Mouse (Mus musculus) lung, adult 2 months (tissue): ENCODE measurements around the gene Plekhj1. TPM values are rescaled to one million over a fixed set of nuclear protein-coding genes. Genes with fewer than 3 reads are reported as not detected.

Source experiments
- DNase-seq: peaks from one replicate; pipeline ENCODE4 v3.0.0; 2022
- H3K4me1 ChIP-seq: fragments of 200-500 bp; 2 replicates; pipeline ENCODE4 v1.6.1; 2011; ENCODE audit warnings: low read length; ENCODE audit not compliant: control insufficient read depth, insufficient read depth
- H3K4me3 ChIP-seq: fragments of 200-500 bp; replicated peaks from 2 replicates; pipeline ENCODE3; 2011; ENCODE audit warnings: low read depth, mild to moderate bottlenecking, control low read depth, low read length; ENCODE audit errors: extremely low read depth
- CTCF ChIP-seq: fragments of 200-500 bp; IDR thresholded peaks from 2 replicates; pipeline ENCODE4 v1.5.1; 2011; ENCODE audit warnings: mild to moderate bottlenecking, low read length, control low read depth; ENCODE audit not compliant: insufficient read depth
- POLR2A ChIP-seq: fragments of 200-500 bp; IDR thresholded peaks from 2 replicates; pipeline ENCODE4 v1.6.1; 2011; ENCODE audit warnings: low read depth, mild to moderate bottlenecking, control low read depth, low read length, borderline replicate concordance; ENCODE audit errors: extremely low read depth
- WGBS: fragments of 180-500 bp; shearing (Covaris S2); methylation state at CpG from one replicate; pipeline ENCODE4 v1.1.7; 2018; 5-methylcytosine and 5-hydroxymethylcytosine counted together
- polyA plus RNA-seq: library from polyadenylated mRNA; depleted of rRNA; stranded (reverse); fragments of >200 nt; gene quantifications from 2 replicates; pipeline ENCODE4 v1.2.3, GENCODE M21; 2012; rRNA removed

The Plekhj1 gene
- polyA plus RNA-seq: 51.2 and 58.8 TPM in 2 replicates

DNA sequence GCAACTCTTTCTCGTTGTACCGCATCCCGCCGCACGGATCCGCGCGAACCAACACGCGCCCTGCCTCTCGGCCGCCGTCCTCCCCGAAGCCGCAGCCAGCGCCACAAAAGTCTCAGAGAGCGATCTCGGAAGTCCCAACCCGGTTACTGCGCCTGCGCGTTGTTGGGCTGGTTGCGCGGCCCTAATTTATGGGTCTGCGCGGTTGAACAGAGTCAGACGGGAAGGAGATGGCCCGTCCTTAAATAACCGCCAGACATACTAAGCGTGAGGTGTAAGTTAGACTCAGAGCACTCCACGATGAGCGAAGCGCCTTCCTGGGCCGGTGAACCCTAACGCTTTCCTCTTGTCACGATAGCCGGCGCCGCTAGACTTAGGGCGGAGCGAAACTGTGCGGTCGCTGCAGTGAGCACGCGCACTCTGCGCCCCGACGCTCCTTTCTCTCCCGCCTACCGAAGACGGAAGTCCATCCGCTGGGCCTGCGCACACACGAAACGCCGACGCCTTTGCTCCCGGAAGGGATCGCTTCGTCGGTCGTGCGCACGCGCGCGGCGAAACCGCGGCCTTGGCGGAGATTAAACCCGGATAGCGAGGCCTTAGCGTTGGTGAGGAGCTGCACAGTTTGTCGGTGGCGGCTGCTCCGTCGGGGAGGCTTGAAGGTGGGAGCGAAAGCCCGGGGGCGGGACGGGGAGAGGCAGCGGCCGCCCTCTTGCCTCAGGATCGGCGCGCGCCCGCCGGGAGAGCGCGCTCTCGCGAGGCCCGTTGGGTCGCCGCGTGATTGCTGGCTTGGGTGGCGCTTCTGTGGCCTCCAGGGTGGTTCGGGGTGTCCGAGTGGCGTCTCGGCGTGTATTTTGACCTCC, at the start of gene Plekhj1, which contains the start of gene Sf3a2:
Plekhj1 (minus strand) TSS at position 477 of the 857 bp plus-strand sequence.
Sf3a2 (plus strand) TSS at position 49 of the 857 bp plus-strand sequence.
- peak; percentile 94; the same call in 1 of the 2 replicates for TF ChIP-seq POLR2A
- TF ChIP-seq CTCF: no peak
- Histone ChIP-seq H3K4me1 (peaks cover 18% of the 10 kb centered on the region), H3K4me3 (peak within 1 kb of the TSS; percentile 88)
- peak; percentile 95 for DNase-seq
- under 1% methylated on average over 104 of the region's 104 CpGs for WGBS

GRCm38 (mm10) chr10:80845732-80846131, 47.3 kb upstream of the Plekhj1 start:
- no peak overlapping the region for H3K4me3 ChIP-seq
- H3K4me1 ChIP-seq: no peaks in the 10 kb centered on the region
- 58% methylated on average over 11 of the region's 12 CpGs for WGBS
- no peak for TF ChIP-seq POLR2A
- no peak for TF ChIP-seq CTCF
- DNase-seq: no peak

- Histone ChIP-seq H3K4me3 (no peak overlapping the region), H3K4me1 (no peaks in the 10 kb centered on the region)
- TF ChIP-seq CTCF (no peak), POLR2A (no peak)
- no peak for DNase-seq
- 56% methylated on average over 8 of the region's 8 CpGs for WGBS
Observed at GRCm38 (mm10) chr10:80845055-80845693, 46.7 kb upstream of the Plekhj1 start.

GRCm38 (mm10) chr10:80843931-80844547, 45.6 kb upstream of the Plekhj1 start, which contains the start of gene Lingo3:
Gene Lingo3 (minus strand): TSS chr10:80844039.
- 5% methylated on average over 46 of the region's 51 CpGs for WGBS
- H3K4me3 ChIP-seq: no peak within 1 kb of the TSS

GRCm38 (mm10) chr10:80843087-80843930, 44.9 kb upstream of the Plekhj1 start:
- H3K4me3 ChIP-seq: no peak overlapping the region
- TF ChIP-seq POLR2A (no peak), CTCF (no peak)
- no peaks in the 10 kb centered on the region for H3K4me1 ChIP-seq
- no peak for DNase-seq
- 10% methylated on average over 32 of the region's 32 CpGs for WGBS

More at GRCm38 (mm10) chr10:80843931-80844547, 45.6 kb upstream of the Plekhj1 start, which contains the start of gene Lingo3:
- DNase-seq: no peak
- H3K4me1 ChIP-seq: no peaks in the 10 kb centered on the region
- no peak for TF ChIP-seq CTCF
- no peak for TF ChIP-seq POLR2A

DNA sequence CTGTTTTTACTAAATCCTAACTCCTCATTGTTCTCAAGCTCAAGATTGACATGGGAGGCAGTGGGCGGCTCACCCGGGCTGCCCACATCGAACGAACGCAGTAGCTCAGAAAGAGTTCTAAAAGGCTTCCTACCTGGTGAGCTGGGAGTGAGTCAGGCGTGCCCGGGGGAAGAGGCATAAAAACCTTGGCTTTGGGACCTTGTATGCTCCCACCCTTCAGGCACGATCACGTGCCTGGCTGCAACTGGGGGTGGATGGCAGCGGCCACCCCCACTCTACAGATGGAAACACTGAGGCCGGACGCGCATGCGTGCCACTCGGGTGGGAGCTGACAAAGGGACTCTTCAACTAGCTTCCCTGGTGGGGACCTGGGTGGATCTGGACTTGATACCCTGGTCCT, 43.9 kb upstream of the Plekhj1 start:
- Histone ChIP-seq H3K4me3 (no peak overlapping the region), H3K4me1 (no peaks in the 10 kb centered on the region)
- DNase-seq: no peak
- TF ChIP-seq POLR2A: no peak
- TF ChIP-seq CTCF: no peak
- 81% methylated on average over 15 of the region's 15 CpGs for WGBS

- 78% methylated on average over 2 of the region's 2 CpGs for WGBS
- no peak for DNase-seq
- Histone ChIP-seq H3K4me1 (no peaks in the 10 kb centered on the region), H3K4me3 (no peak overlapping the region)
- TF ChIP-seq CTCF: no peak
- TF ChIP-seq POLR2A: no peak
Observed at GRCm38 (mm10) chr10:80841685-80842084, 43.3 kb upstream of the Plekhj1 start.

DNA sequence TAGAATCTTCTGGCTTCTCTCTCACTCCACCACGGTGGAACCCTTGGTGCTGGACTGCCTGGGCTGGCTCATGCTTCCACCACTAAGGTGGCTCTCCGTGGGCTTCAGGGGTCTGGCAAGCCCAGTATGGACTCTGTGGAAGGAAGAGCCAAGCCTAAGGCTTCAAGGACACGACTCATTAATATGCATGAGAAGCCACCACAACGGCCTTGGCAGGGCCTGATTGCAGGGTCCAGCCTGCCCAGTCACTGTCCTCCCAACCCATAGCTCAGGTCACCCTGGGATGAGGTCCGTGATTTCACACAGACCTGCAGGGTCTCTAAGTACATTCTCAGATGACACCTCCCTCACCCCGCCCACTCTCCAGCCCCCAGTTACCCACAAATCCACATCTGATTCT, 41.4 kb upstream of the Plekhj1 start:
- no peaks in the 10 kb centered on the region for H3K4me1 ChIP-seq
- no peak overlapping the region for H3K4me3 ChIP-seq
- 52% methylated on average over 6 of the region's 6 CpGs for WGBS
- TF ChIP-seq POLR2A (no peak), CTCF (no peak)
- DNase-seq: no peak
